Mouse (Mus musculus) CH12.LX (cell line): ENCODE measurements around the gene Tet3. TPM values are rescaled to one million over a fixed set of nuclear protein-coding genes. Genes with fewer than 3 reads are reported as not detected.

ENCODE experiments used
- DNase-seq: peaks from one replicate; pipeline ENCODE4 v3.0.0-alpha.2; 2013; ENCODE audit errors: extremely low read depth
- H3K27ac ChIP-seq: 2 replicates; pipeline ENCODE4 v1.5.1; 2012; ENCODE audit warnings: low read depth, mild to moderate bottlenecking, control low read depth, moderate library complexity; ENCODE audit not compliant: insufficient read depth
- H3K27me3 ChIP-seq: replicated peaks from 2 replicates; pipeline ENCODE3; 2012; ENCODE audit warnings: inconsistent platforms
- H3K36me3 ChIP-seq, 2 experiments: replicated peaks in 1 of 2; 2 replicates each; pipeline versions ENCODE3 to v1.6.1; 2012; ENCODE audit warnings: inconsistent platforms in 1 of 2, low read length in 1 of 2, mild to moderate bottlenecking in 1 of 2, mixed read lengths in 1 of 2, moderate library complexity in 1 of 2; ENCODE audit not compliant: control insufficient read depth in 1 of 2, insufficient read depth in 1 of 2
- H3K4me1 ChIP-seq, 2 experiments: 2 replicates each; pipeline ENCODE4 v1.6.1; 2012; ENCODE audit warnings: inconsistent platforms in 1 of 2, moderate library complexity in 1 of 2; ENCODE audit not compliant: insufficient read depth in 2 of 2, control insufficient read depth in 1 of 2
- H3K4me2 ChIP-seq: 2 replicates; pipeline ENCODE4 v1.6.1; 2012; ENCODE audit warnings: low read depth, mild to moderate bottlenecking, control low read depth; ENCODE audit not compliant: poor library complexity, insufficient read depth, severe bottlenecking
- H3K4me3 ChIP-seq, 3 experiments: fragments of 150-350 bp in 1 of 3; sonication (generic) in 1 of 3; replicated peaks in 1 of 3; 2 replicates each; pipeline versions ENCODE3 to v1.5.1; 2011 to 2012; ENCODE audit warnings: low read depth in 2 of 3, low read length in 2 of 3, mild to moderate bottlenecking in 2 of 3, moderate library complexity in 2 of 3, control low read depth in 1 of 3, improper control_type of control experiment in 1 of 3, inconsistent platforms in 1 of 3, mixed read lengths in 1 of 3; ENCODE audit not compliant: poor library complexity in 1 of 3
- H3K79me2 ChIP-seq: replicated peaks from 2 replicates; pipeline ENCODE4 v1.6.1; 2012; ENCODE audit warnings: mild to moderate bottlenecking, moderate library complexity; ENCODE audit not compliant: control insufficient read depth, poor library complexity, insufficient read depth, severe bottlenecking; ENCODE audit errors: extremely low read depth
- H3K9ac ChIP-seq: 2 replicates; pipeline ENCODE4 v1.6.1; 2012; ENCODE audit warnings: low read depth, mild to moderate bottlenecking, control low read depth, moderate library complexity; ENCODE audit not compliant: insufficient read depth
- H3K9me3 ChIP-seq: replicated peaks from 2 replicates; pipeline ENCODE3; 2012; ENCODE audit warnings: low read length, inconsistent platforms, mixed read lengths
- BHLHE40 ChIP-seq: IDR thresholded peaks from 2 replicates; pipeline ENCODE4 v1.6.1; 2011; ENCODE audit warnings: mild to moderate bottlenecking, low read depth, low read length, improper control_type of control experiment
- CHD1 ChIP-seq: IDR thresholded peaks from 2 replicates; pipeline ENCODE4 v1.6.1; 2012; ENCODE audit warnings: low read depth, low read length, improper control_type of control experiment, inconsistent platforms
- CHD2 ChIP-seq: IDR thresholded peaks from 2 replicates; pipeline ENCODE4 v1.6.1; 2011; ENCODE audit warnings: low read length, improper control_type of control experiment
- E2F4 ChIP-seq: IDR thresholded peaks from 2 replicates; pipeline ENCODE4 v1.6.1; 2011; ENCODE audit warnings: low read depth, low read length, improper control_type of control experiment; ENCODE audit not compliant: insufficient replicate concordance
- EP300 ChIP-seq: IDR thresholded peaks from 2 replicates; pipeline ENCODE4 v1.6.1; 2011; ENCODE audit warnings: low read length, improper control_type of control experiment
- ETS1 ChIP-seq: conservative IDR thresholded peaks from 2 replicates; pipeline ENCODE4 v1.6.1; 2012; ENCODE audit warnings: low read depth, mild to moderate bottlenecking, inconsistent platforms, low read length, improper control_type of control experiment, moderate library complexity
- HCFC1 ChIP-seq: IDR thresholded peaks from 2 replicates; pipeline ENCODE4 v1.6.1; 2012; ENCODE audit warnings: low read depth, mild to moderate bottlenecking, inconsistent platforms, low read length, improper control_type of control experiment
- IRF4 ChIP-seq: IDR thresholded peaks from 2 replicates; pipeline ENCODE4 v1.6.1; 2014; ENCODE audit warnings: low read depth, mild to moderate bottlenecking, inconsistent platforms, low read length, improper control_type of control experiment
- JUN ChIP-seq: IDR thresholded peaks from 2 replicates; pipeline ENCODE4 v1.6.1; 2011; ENCODE audit warnings: low read depth, mild to moderate bottlenecking, low read length, improper control_type of control experiment, moderate library complexity; ENCODE audit not compliant: insufficient read depth
- JUND ChIP-seq: conservative IDR thresholded peaks from 2 replicates; pipeline ENCODE4 v1.6.1; 2011; ENCODE audit warnings: low read depth, low read length, improper control_type of control experiment
- MAFK ChIP-seq: IDR thresholded peaks from 2 replicates; pipeline ENCODE4 v1.6.1; 2011; ENCODE audit warnings: low read length, improper control_type of control experiment; ENCODE audit not compliant: insufficient replicate concordance
- MAX ChIP-seq: IDR thresholded peaks from 2 replicates; pipeline ENCODE4 v1.6.1; 2011; ENCODE audit warnings: low read length, improper control_type of control experiment
- MAZ ChIP-seq: IDR thresholded peaks from 2 replicates; pipeline ENCODE4 v1.6.1; 2012; ENCODE audit warnings: low read depth, mild to moderate bottlenecking, inconsistent platforms, low read length, improper control_type of control experiment, moderate library complexity
- MEF2A ChIP-seq: IDR thresholded peaks from 2 replicates; pipeline ENCODE4 v1.6.1; 2014; ENCODE audit warnings: low read depth, mild to moderate bottlenecking, inconsistent platforms, low read length, improper control_type of control experiment, borderline replicate concordance
- NELFE ChIP-seq: IDR thresholded peaks from 2 replicates; pipeline ENCODE4 v1.6.1; 2011; ENCODE audit warnings: low read depth, low read length, improper control_type of control experiment
- NRF1 ChIP-seq: IDR thresholded peaks from 2 replicates; pipeline ENCODE4 v1.6.1; 2014; ENCODE audit warnings: low read depth, mild to moderate bottlenecking, inconsistent platforms, low read length, improper control_type of control experiment, moderate library complexity
- POLR2A ChIP-seq: IDR thresholded peaks from 2 replicates; pipeline ENCODE4 v1.6.1; 2011; ENCODE audit warnings: low read depth, mild to moderate bottlenecking, improper control_type of control experiment, low read length
- POLR2AphosphoS2 ChIP-seq: IDR thresholded peaks from 2 replicates; pipeline ENCODE4 v1.6.1; 2011; ENCODE audit warnings: low read depth, low read length, improper control_type of control experiment
- RAD21 ChIP-seq: IDR thresholded peaks from 2 replicates; pipeline ENCODE4 v1.6.1; 2011; ENCODE audit warnings: low read depth, mild to moderate bottlenecking, low read length, improper control_type of control experiment, moderate library complexity
- SIN3A ChIP-seq: IDR thresholded peaks from 2 replicates; pipeline ENCODE4 v1.6.1; 2012; ENCODE audit warnings: low read length, improper control_type of control experiment, inconsistent platforms
- TBP ChIP-seq: conservative IDR thresholded peaks from 2 replicates; pipeline ENCODE4 v1.6.1; 2011; ENCODE audit warnings: low read depth, low read length, improper control_type of control experiment
- TCF12 ChIP-seq: IDR thresholded peaks from 2 replicates; pipeline ENCODE4 v1.6.1; 2014; ENCODE audit warnings: low read depth, mild to moderate bottlenecking, inconsistent platforms, low read length, improper control_type of control experiment
- ZC3H11A ChIP-seq: IDR thresholded peaks from 2 replicates; pipeline ENCODE4 v1.6.1; 2012; ENCODE audit warnings: low read depth, mild to moderate bottlenecking, inconsistent platforms, low read length, improper control_type of control experiment
- ZKSCAN1 ChIP-seq: IDR thresholded peaks from 2 replicates; pipeline ENCODE4 v1.6.1; 2012; ENCODE audit warnings: low read depth, inconsistent platforms, low read length, improper control_type of control experiment, borderline replicate concordance
- ZMIZ1 ChIP-seq: IDR thresholded peaks from 2 replicates; pipeline ENCODE4 v1.6.1; 2012; ENCODE audit warnings: low read depth, mild to moderate bottlenecking, inconsistent platforms, low read length, improper control_type of control experiment
- dilution Hi-C: fragments of 300-500 bp; cut with MboI; formaldehyde crosslinking; loops from 2 replicates; pipeline ENCODE4 v1.14.3; 2020; ENCODE audit warnings: low sequenced_read_pairs; ENCODE audit not compliant: extremely low pct_unique_long_range_greater_than_20kb, extremely low pct_ligation_motif_present
- in situ Hi-C: fragments of 300-500 bp; cut with MboI; formaldehyde crosslinking; loops from 3 replicates; pipeline ENCODE4 v1.14.3; 2019; ENCODE audit warnings: low sequenced_read_pairs, low pct_ligation_motif_present, low pct_unique_long_range_greater_than_20kb, mixed read lengths
- polyA plus RNA-seq: library from polyadenylated mRNA; unstranded; fragments of >175 nt; gene quantifications from 2 replicates; pipeline ENCODE4 v1.2.1, GENCODE M21; 2012; ENCODE audit warnings: low read depth; ENCODE audit not compliant: insufficient read length
- total RNA-seq, 2 experiments: library from RNA; depleted of rRNA; stranded (reverse); fragments of 300-350 nt in 1 of 2; fragments of >200 nt in 1 of 2; gene quantifications; 2 replicates each; pipeline ENCODE4 v1.2.3; 2012 to 2014

The Tet3 gene
- total and polyA plus RNA-seq, 3 experiments, result 3.2 to 10.0 (median 8.2) TPM

GRCm38 (mm10) chr6:83417104-83417502 lies 41.8 kb downstream of the Tet3 start:
- Histone ChIP-seq H3K4me2 (peak overlapping the region; percentile 72), H3K4me3 (no peak overlapping the region), H3K27me3 (no peaks in the 10 kb centered on the region), H3K27ac (peak overlapping the region; percentile 12; the same call in 1 of the 2 replicates)
- dilution Hi-C loops, result no loop called here
- DNase-seq, result peak; percentile 73
- no peak for TF ChIP-seq NRF1
- no peak for TF ChIP-seq MAX
- no peak for TF ChIP-seq POLR2A
- TF ChIP-seq SIN3A, result no peak
- TF ChIP-seq JUN, result no peak
- no peak for TF ChIP-seq MAFK
- peak; percentile 66 for TF ChIP-seq ETS1
- no peak for TF ChIP-seq CHD1
- no peak for TF ChIP-seq ZMIZ1
- TF ChIP-seq E2F4, result no peak
- TF ChIP-seq NELFE, result no peak
- TF ChIP-seq CHD2, result no peak
- TF ChIP-seq ZC3H11A, result no peak
- TF ChIP-seq TBP, result no peak
- TF ChIP-seq TCF12, result no peak
- TF ChIP-seq BHLHE40, result peak; percentile 89
- TF ChIP-seq ZKSCAN1, result no peak
- no peak for TF ChIP-seq HCFC1
- no peak for TF ChIP-seq EP300
- TF ChIP-seq IRF4, result 0 out of 2 replicates have a peak, but pooled peaks have one; percentile 25
- no peak for TF ChIP-seq POLR2AphosphoS2
- TF ChIP-seq MAZ, result 0 out of 2 replicates have a peak, but pooled peaks have one; percentile 31
- TF ChIP-seq JUND, result no peak
- no peak for TF ChIP-seq RAD21
- no peak for TF ChIP-seq MEF2A
- TF ChIP-seq, all 38 proteins: peak for 4
- Histone ChIP-seq H3K9ac (no peak overlapping the region), H3K79me2 (peaks cover 9% of the 10 kb centered on the region), H3K9me3 (no peaks in the 10 kb centered on the region), H3K36me3 (peaks cover 4 to 51% of the 10 kb centered on the region in 2 experiments), H3K4me1 (peaks cover 30 to 99% of the 10 kb centered on the region in 2 experiments)
- in situ Hi-C loops, result no loop called here
